Comparison of ENCODE assay signal across 12 mouse cellular contexts in the genomic region with DNA sequence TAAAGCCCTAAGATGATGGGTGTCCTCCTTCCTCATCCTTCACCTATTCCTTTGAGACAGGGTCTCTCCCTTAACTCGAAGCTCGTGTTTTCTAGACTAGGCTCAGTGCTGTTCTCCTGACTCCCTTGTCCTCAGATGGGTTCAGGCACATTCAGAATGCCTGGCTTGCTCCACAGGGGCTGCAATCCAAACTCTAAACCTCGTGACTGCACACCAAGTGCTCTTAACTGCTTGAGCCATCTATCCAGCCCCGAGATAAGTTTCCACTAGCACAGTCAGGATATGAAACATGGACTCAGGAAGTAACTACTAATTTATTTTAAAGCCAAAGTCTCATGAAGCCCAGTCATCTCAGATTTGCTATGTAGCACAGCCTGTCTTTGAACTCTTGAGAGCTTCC. TPM values are rescaled to one million over a fixed set of nuclear protein-coding genes. Genes with fewer than 3 reads are reported as not detected.
DNase-seq lines count a peak whose midpoint lies in the region; ATAC-seq and TF ChIP-seq lines count a peak whose summit lies in the region.
"Had no signal": no experiment of that assay in that cellular context is flagged by ENCODE, and none has a peak within 500 bp of the region (broad histone marks: within the 10 kb centered on the region; RNA-seq: fewer than 3 reads in every experiment).

No protein-coding gene starts in this region.

- H3K4me2 ChIP-seq in embryonic facial prominence, embryonic 15.5 days (replicated peaks), result no peak overlapping the region
- H3K4me2 ChIP-seq in hindbrain, embryonic 14.5 days (replicated peaks), result 0 out of 2 replicates have a peak overlapping the region, but pooled peaks have one; percentile 4
- no peak overlapping the region for H3K4me2 ChIP-seq in midbrain, embryonic 16.5 days (ENCODE audit: low read length)
- H3K4me2 ChIP-seq: liver, embryonic 13.5 days had no signal

- H3K27me3 ChIP-seq in embryonic facial prominence, embryonic 15.5 days, result no peaks in the 10 kb centered on the region
- H3K27me3 ChIP-seq in hindbrain, embryonic 14.5 days (ENCODE audit: control insufficient read depth, insufficient read depth, low read length), result no peaks in the 10 kb centered on the region
- H3K27me3 ChIP-seq in midbrain, embryonic 16.5 days (ENCODE audit: control insufficient read depth, insufficient read depth, low read depth, low read length), result no peaks in the 10 kb centered on the region
- H3K27me3 ChIP-seq: liver, embryonic 13.5 days had no signal

- ATAC-seq in embryonic facial prominence, embryonic 15.5 days (ENCODE audit: insufficient number of reproducible peaks, low FRiP score, low TSS enrichment, low read depth), result no peak
- no peak for ATAC-seq in hindbrain, embryonic 14.5 days (ENCODE audit: low FRiP score)
- ATAC-seq in midbrain, embryonic 16.5 days, result no peak
- ATAC-seq in activated CD4-positive, CD25-positive, alpha-beta regulatory T cell, adult 4 months, result no peak

- no peak overlapping the region for H3K9ac ChIP-seq in embryonic facial prominence, embryonic 15.5 days
- no peak overlapping the region for H3K9ac ChIP-seq in hindbrain, embryonic 14.5 days
- 0 out of 2 replicates have a peak overlapping the region, but pooled peaks have one; percentile 18 for H3K9ac ChIP-seq in midbrain, embryonic 16.5 days (ENCODE audit: low read depth, low read length)
- H3K9ac ChIP-seq: liver, embryonic 13.5 days had no signal

- no peaks in the 10 kb centered on the region for H3K9me3 ChIP-seq in embryonic facial prominence, embryonic 15.5 days (replicated peaks)
- H3K9me3 ChIP-seq in hindbrain, embryonic 14.5 days (ENCODE audit: control insufficient read depth, low read length), result no peaks in the 10 kb centered on the region
- H3K9me3 ChIP-seq in midbrain, embryonic 16.5 days (replicated peaks; ENCODE audit: control insufficient read depth, low read length, poor library complexity, severe bottlenecking), result no peaks in the 10 kb centered on the region
- H3K9me3 ChIP-seq: liver, embryonic 13.5 days; megakaryocyte, embryonic 14.5 days had no signal

- TF ChIP-seq CTCF in layer of hippocampus, adult 2 months (conservative IDR thresholded peaks at IDR 0.05), result no peak

- H3K4me1 ChIP-seq in embryonic facial prominence, embryonic 15.5 days, result peaks cover 20% of the 10 kb centered on the region
- H3K4me1 ChIP-seq in hindbrain, embryonic 14.5 days (replicated peaks; ENCODE audit: control insufficient read depth, insufficient read depth, low read length), result peaks cover 28% of the 10 kb centered on the region
- peaks cover 23% of the 10 kb centered on the region for H3K4me1 ChIP-seq in midbrain, embryonic 16.5 days (ENCODE audit: control insufficient read depth, insufficient read depth, low read length)

- DNase-seq in layer of hippocampus, adult 2 months (ENCODE audit: low spot score in 2 of 2), result no peak
- DNase-seq in layer of hippocampus, adult 11-12 months (ENCODE audit: low spot score), result no peak
- no peak for DNase-seq in hindbrain, embryonic 14.5 days (ENCODE audit: low spot score)
- DNase-seq in left cerebral cortex, adult 18-20 months (ENCODE audit: low spot score in 2 of 2), result no peak
- no peak for DNase-seq in embryo, embryonic 10.5 days (ENCODE audit: low spot score)
- DNase-seq: cerebellum, adult 18-20 months; liver, embryonic 13.5 days; right cerebral cortex, postnatal 4 days had no signal

- peaks cover 8% of the 10 kb centered on the region; the same call in 1 of the 2 replicates for H3K36me3 ChIP-seq in embryonic facial prominence, embryonic 15.5 days
- H3K36me3 ChIP-seq in hindbrain, embryonic 14.5 days (replicated peaks; ENCODE audit: control insufficient read depth, insufficient read depth), result peaks cover 28% of the 10 kb centered on the region
- peaks cover 19% of the 10 kb centered on the region for H3K36me3 ChIP-seq in midbrain, embryonic 16.5 days (ENCODE audit: control insufficient read depth, insufficient read depth, low read length)
- H3K36me3 ChIP-seq: liver, embryonic 13.5 days had no signal

- WGBS in embryonic facial prominence, embryonic 15.5 days, result 56% methylated on average over 4 of the region's 4 CpGs
- 84% methylated on average over 4 of the region's 4 CpGs for WGBS in hindbrain, embryonic 14.5 days
- WGBS in midbrain, embryonic 16.5 days, result 78% methylated on average over 4 of the region's 4 CpGs

- H3K27ac ChIP-seq in layer of hippocampus, adult 2 months, result peak overlapping the region; percentile 83
- H3K27ac ChIP-seq in embryonic facial prominence, embryonic 15.5 days (replicated peaks), result peak overlapping the region; percentile 28; the same call in 1 of the 2 replicates
- H3K27ac ChIP-seq in hindbrain, embryonic 14.5 days, result peak overlapping the region; percentile 76
- peak overlapping the region; percentile 81 for H3K27ac ChIP-seq in midbrain, embryonic 16.5 days (ENCODE audit: low read length)
- H3K27ac ChIP-seq: liver, embryonic 13.5 days had no signal

- no peak overlapping the region for H3K4me3 ChIP-seq in layer of hippocampus, adult 2 months
- H3K4me3 ChIP-seq in embryonic facial prominence, embryonic 15.5 days (replicated peaks), result no peak overlapping the region
- H3K4me3 ChIP-seq in hindbrain, embryonic 14.5 days (replicated peaks; ENCODE audit: low read length), result no peak overlapping the region
- no peak overlapping the region for H3K4me3 ChIP-seq in midbrain, embryonic 16.5 days (ENCODE audit: low read depth, low read length)
- H3K4me3 ChIP-seq: liver, embryonic 13.5 days; megakaryocyte, embryonic 14.5 days had no signal

RNA-seq across cellular contexts. Expression of a gene that starts 26.3 kb away (rescaled TPM):
- 10 to 100 TPM; 91.7 to 99.3 TPM for total RNA-seq in layer of hippocampus, adult 2 months (2021)
- polyA plus RNA-seq in embryonic facial prominence, embryonic 15.5 days (2015; fragmentation: Nextera tagmentation; extraction: Ambion mirVana), result 5.8 and 6.8 TPM in 2 replicates
- polyA plus RNA-seq in hindbrain, embryonic 14.5 days (2014; fragmentation: Nextera tagmentation; extraction: Ambion mirVana), result 23.7 and 28.9 TPM in 2 replicates
- polyA plus RNA-seq in midbrain, embryonic 16.5 days (2015; fragmentation: Nextera tagmentation; extraction: Ambion mirVana), result 30.3 and 31.8 TPM in 2 replicates
- 10 to 100 TPM; 85.2 to 93.8 TPM for total RNA-seq in left cerebral cortex, adult 18-20 months (2021)
- 1 to 10 TPM; 1.6 to 2.0 TPM for polyA plus RNA-seq in activated CD4-positive, CD25-positive, alpha-beta regulatory T cell, adult 4 months (2017; shearing (Covaris generic))

RNA-seq across cellular contexts. Expression of a gene that starts 27.3 kb away (rescaled TPM):
- total RNA-seq in layer of hippocampus, adult 2 months (2021), result 10 to 100 TPM; 32.0 to 36.8 TPM
- 41.2 and 41.8 TPM in 2 replicates for polyA plus RNA-seq in embryonic facial prominence, embryonic 15.5 days (2015; fragmentation: Nextera tagmentation; extraction: Ambion mirVana)
- 32.1 and 33.1 TPM in 2 replicates for polyA plus RNA-seq in hindbrain, embryonic 14.5 days (2014; fragmentation: Nextera tagmentation; extraction: Ambion mirVana)
- polyA plus RNA-seq in midbrain, embryonic 16.5 days (2015; fragmentation: Nextera tagmentation; extraction: Ambion mirVana), result 27.6 and 30.2 TPM in 2 replicates
- total RNA-seq in left cerebral cortex, adult 18-20 months (2021), result 10 to 100 TPM; 29.9 to 31.1 TPM
- 10 to 100 TPM; 38.4 to 39.2 TPM for polyA plus RNA-seq in activated CD4-positive, CD25-positive, alpha-beta regulatory T cell, adult 4 months (2017; shearing (Covaris generic))

RNA-seq across cellular contexts. Expression of a gene that starts 39.8 kb away (rescaled TPM):
- total RNA-seq in layer of hippocampus, adult 2 months (2021), result 10 to 100 TPM; 31.3 to 32.8 TPM
- 6.3 and 6.9 TPM in 2 replicates for polyA plus RNA-seq in embryonic facial prominence, embryonic 15.5 days (2015; fragmentation: Nextera tagmentation; extraction: Ambion mirVana)
- 8.3 and 8.8 TPM in 2 replicates for polyA plus RNA-seq in hindbrain, embryonic 14.5 days (2014; fragmentation: Nextera tagmentation; extraction: Ambion mirVana)
- polyA plus RNA-seq in midbrain, embryonic 16.5 days (2015; fragmentation: Nextera tagmentation; extraction: Ambion mirVana), result 7.6 and 8.6 TPM in 2 replicates
- total RNA-seq in left cerebral cortex, adult 18-20 months (2021), result 10 to 100 TPM; 35.1 to 36.0 TPM
- polyA plus RNA-seq in activated CD4-positive, CD25-positive, alpha-beta regulatory T cell, adult 4 months (2017; shearing (Covaris generic)), result 1 to 10 TPM; 5.4 to 6.9 TPM

RNA-seq across cellular contexts. Expression of a gene that starts 55.1 kb away (rescaled TPM):
- 10 to 100 TPM; 31.9 to 34.7 TPM for total RNA-seq in layer of hippocampus, adult 2 months (2021)
- polyA plus RNA-seq in embryonic facial prominence, embryonic 15.5 days (2015; fragmentation: Nextera tagmentation; extraction: Ambion mirVana), result 17.5 and 18.1 TPM in 2 replicates
- 12.8 and 14.0 TPM in 2 replicates for polyA plus RNA-seq in hindbrain, embryonic 14.5 days (2014; fragmentation: Nextera tagmentation; extraction: Ambion mirVana)
- polyA plus RNA-seq in midbrain, embryonic 16.5 days (2015; fragmentation: Nextera tagmentation; extraction: Ambion mirVana), result 14.6 and 17.4 TPM in 2 replicates
- total RNA-seq in left cerebral cortex, adult 18-20 months (2021), result 10 to 100 TPM; 30.3 to 31.4 TPM
- polyA plus RNA-seq in activated CD4-positive, CD25-positive, alpha-beta regulatory T cell, adult 4 months (2017; shearing (Covaris generic)), result 10 to 100 TPM; 15.3 to 15.5 TPM

RNA-seq across cellular contexts. Expression of a gene that starts 55.2 kb away (rescaled TPM):
- total RNA-seq in layer of hippocampus, adult 2 months (2021), result 10 to 100 TPM; 85.2 to 96.3 TPM
- polyA plus RNA-seq in embryonic facial prominence, embryonic 15.5 days (2015; fragmentation: Nextera tagmentation; extraction: Ambion mirVana), result 26.9 and 29.6 TPM in 2 replicates
- polyA plus RNA-seq in hindbrain, embryonic 14.5 days (2014; fragmentation: Nextera tagmentation; extraction: Ambion mirVana), result 43.2 and 51.8 TPM in 2 replicates
- 40.9 and 44.2 TPM in 2 replicates for polyA plus RNA-seq in midbrain, embryonic 16.5 days (2015; fragmentation: Nextera tagmentation; extraction: Ambion mirVana)
- 10 to 100 TPM; 78.6 to 83.2 TPM for total RNA-seq in left cerebral cortex, adult 18-20 months (2021)
- polyA plus RNA-seq in activated CD4-positive, CD25-positive, alpha-beta regulatory T cell, adult 4 months (2017; shearing (Covaris generic)), result 1 to 10 TPM; 4.9 to 7.3 TPM

Comparison
In these comparisons a context has a peak if more than half of its experiments do, and no peak if none do; other contexts are left out.
1. H3K27ac ChIP-seq: peak in every context shown above with its lines; median percentile 83 in layer of hippocampus, adult 2 months; 81 in midbrain, embryonic 16.5 days; 76 in hindbrain, embryonic 14.5 days; 28 in embryonic facial prominence, embryonic 15.5 days.